Mouse (Mus musculus) limb, embryonic 14.5 days (tissue): Measurements from ENCODE around the gene Slc23a2. TPM values are rescaled to one million over a fixed set of nuclear protein-coding genes. Genes with fewer than 3 reads are reported as not detected.

Source experiments
- ATAC-seq: fragments of 200-750 bp; cut with Nextera tagmentation; 2 replicates; pipeline ENCODE4 v1.8.0; 2017; ENCODE audit warnings: low read depth, moderate number of reproducible peaks, moderate TSS enrichment; ENCODE audit not compliant: low FRiP score
- DNase-seq: peaks from one replicate; pipeline ENCODE4 v3.0.0-alpha.2; 2015; ENCODE audit warnings: low spot score
- H3K27ac ChIP-seq: fragments of 300-500 bp; sonication (generic); replicated peaks from 2 replicates; pipeline ENCODE4 v1.5.1; 2014; ENCODE audit warnings: low read depth, mild to moderate bottlenecking, low read length, moderate library complexity, mixed read lengths
- H3K27me3 ChIP-seq: fragments of 300-500 bp; sonication (generic); 2 replicates; pipeline ENCODE4 v1.6.1; 2014; ENCODE audit warnings: low read length, mixed read lengths; ENCODE audit not compliant: control insufficient read depth, insufficient read depth
- H3K36me3 ChIP-seq: fragments of 300-500 bp; sonication (generic); 2 replicates; pipeline ENCODE4 v1.6.1; 2014; ENCODE audit warnings: mild to moderate bottlenecking, low read length, moderate library complexity, mixed read lengths; ENCODE audit not compliant: control insufficient read depth, insufficient read depth
- H3K4me1 ChIP-seq: fragments of 300-500 bp; sonication (generic); 2 replicates; pipeline ENCODE4 v1.6.1; 2014; ENCODE audit warnings: antibody characterized with exemption, low read length, mixed read lengths; ENCODE audit not compliant: control insufficient read depth, insufficient read depth
- H3K4me2 ChIP-seq: fragments of 300-500 bp; sonication (generic); replicated peaks from 2 replicates; pipeline ENCODE4 v1.6.1; 2014; ENCODE audit warnings: low read depth, mild to moderate bottlenecking, low read length, moderate library complexity; ENCODE audit not compliant: severe bottlenecking
- H3K4me3 ChIP-seq: fragments of 300-500 bp; sonication (generic); replicated peaks from 2 replicates; pipeline ENCODE4 v1.5.1; 2014; ENCODE audit warnings: low read length
- H3K9ac ChIP-seq: fragments of 300-500 bp; sonication (generic); 2 replicates; pipeline ENCODE4 v1.6.1; 2014; ENCODE audit warnings: mild to moderate bottlenecking, low read depth, low read length, moderate library complexity; ENCODE audit not compliant: severe bottlenecking
- H3K9me3 ChIP-seq: fragments of 300-500 bp; sonication (generic); 2 replicates; pipeline ENCODE4 v1.6.1; 2016; ENCODE audit warnings: low read length; ENCODE audit not compliant: control insufficient read depth
- POLR2A ChIP-seq: fragments of 200-500 bp; IDR thresholded peaks from 2 replicates; pipeline ENCODE4 v1.8.0; 2012; ENCODE audit warnings: inconsistent platforms, mild to moderate bottlenecking, moderate library complexity, borderline replicate concordance; ENCODE audit not compliant: insufficient read depth, insufficient read length; ENCODE audit errors: extremely low read depth
- WGBS: fragments of 180-500 bp; shearing (Covaris S2); extraction: QIAGEN DNeasy Blood & Tissue Kit; methylation state at CpG from one replicate; pipeline ENCODE4 v1.1.7; 2014; 5-methylcytosine and 5-hydroxymethylcytosine counted together
- polyA plus RNA-seq, 2 experiments: library from polyadenylated mRNA; depleted of rRNA in 1 of 2; stranded (reverse) in 1 of 2; unstranded in 1 of 2; fragments of >200 nt; fragmentation: Nextera tagmentation in 1 of 2; extraction: Ambion mirVana in 1 of 2; gene quantifications; 2 replicates each; pipeline versions ENCODE4 v1.2.1 to v1.2.3; 2012 to 2014

The Slc23a2 gene
- polyA plus RNA-seq, 2 experiments, result 15.6 to 17.6 TPM

DNA sequence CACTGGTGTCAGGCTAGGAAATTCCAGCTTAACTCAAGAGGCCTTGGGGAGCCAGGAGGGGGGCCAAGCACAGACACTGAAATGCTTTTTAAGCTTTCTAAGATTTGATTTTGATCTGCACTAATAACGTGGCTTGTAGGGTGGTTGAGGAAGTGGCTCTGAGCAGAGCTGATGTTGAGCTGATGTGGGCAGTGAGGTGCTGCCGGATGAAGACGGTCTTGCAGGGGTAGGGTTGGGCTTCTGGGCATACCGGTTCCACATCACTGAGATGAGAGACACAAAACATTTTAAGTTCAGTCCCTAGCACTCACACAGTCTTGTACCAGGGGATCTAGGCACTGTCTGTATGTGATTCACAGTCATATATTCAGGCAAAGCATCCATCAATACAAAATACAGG lies 46.5 kb downstream of the Slc23a2 start:
- no peak overlapping the region for H3K4me2 ChIP-seq
- no peak overlapping the region for H3K9ac ChIP-seq
- no peak overlapping the region for H3K27ac ChIP-seq
- no peaks in the 10 kb centered on the region for H3K9me3 ChIP-seq
- ATAC-seq (no peak), DNase-seq (no peak)
- H3K36me3 ChIP-seq, result peaks cover 11% of the 10 kb centered on the region
- no peak overlapping the region for H3K4me3 ChIP-seq
- no peak for TF ChIP-seq POLR2A
- no peaks in the 10 kb centered on the region for H3K27me3 ChIP-seq
- H3K4me1 ChIP-seq, result peaks cover 8% of the 10 kb centered on the region; the same call in 1 of the 2 replicates
- WGBS, result 90% methylated on average over 4 of the region's 4 CpGs

DNA sequence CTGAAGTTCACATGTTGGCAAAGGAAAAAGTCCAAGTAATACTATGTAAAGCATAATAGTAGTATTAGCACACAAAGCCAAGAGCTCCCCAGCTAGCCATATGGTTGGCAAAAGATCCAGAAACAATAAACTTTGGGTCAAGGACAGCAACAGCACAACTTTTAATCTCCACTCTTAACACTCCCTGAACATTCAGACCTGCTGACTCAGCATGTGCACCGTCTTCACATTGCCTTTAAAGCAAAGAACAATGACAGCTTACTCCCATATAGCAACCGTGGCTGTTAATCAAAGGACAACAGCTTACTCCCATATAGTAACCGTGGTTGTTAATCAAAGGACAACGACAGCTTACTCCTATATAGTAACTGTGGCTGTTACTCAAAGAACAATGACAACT lies 48.3 kb downstream of the Slc23a2 start:
- DNase-seq, result no peak
- Histone ChIP-seq H3K36me3 (peaks cover 19% of the 10 kb centered on the region), H3K4me2 (no peak overlapping the region), H3K4me3 (no peak overlapping the region), H3K27ac (no peak overlapping the region), H3K9me3 (no peaks in the 10 kb centered on the region), H3K9ac (no peak overlapping the region), H3K27me3 (no peaks in the 10 kb centered on the region), H3K4me1 (0 out of 2 replicates have a peak, but pooled peaks cover 2% of the 10 kb centered on the region)
- no peak for TF ChIP-seq POLR2A
- WGBS, result 70% methylated on average over 4 of the region's 4 CpGs
- ATAC-seq, result 0 out of 2 replicates have a peak, but pooled peaks have one; percentile 19

DNA sequence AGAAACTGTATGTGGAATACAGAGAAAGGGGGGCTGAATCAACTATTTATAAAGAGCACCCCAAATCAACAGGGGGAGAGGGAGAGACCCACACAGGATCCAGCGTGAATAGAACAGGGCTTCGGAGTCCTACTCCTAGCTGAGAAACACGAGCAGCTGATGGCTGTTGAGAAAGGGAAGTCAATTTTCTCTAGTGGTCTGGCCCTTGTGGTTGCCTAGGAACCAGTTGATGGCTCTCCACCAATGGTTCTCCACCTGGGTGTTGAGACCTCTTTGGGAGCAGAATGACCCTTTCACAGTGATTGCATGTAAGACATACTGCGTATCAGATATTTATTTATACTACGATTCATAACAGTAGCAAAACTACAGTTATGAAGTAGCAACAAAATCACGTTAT lies 49.1 kb downstream of the Slc23a2 start:
- no peak for DNase-seq
- 90% methylated on average over 6 of the region's 6 CpGs for WGBS
- Histone ChIP-seq H3K4me3 (no peak overlapping the region), H3K27ac (no peak overlapping the region), H3K4me2 (no peak overlapping the region), H3K27me3 (no peaks in the 10 kb centered on the region), H3K36me3 (peaks cover 19% of the 10 kb centered on the region), H3K4me1 (0 out of 2 replicates have a peak, but pooled peaks cover 2% of the 10 kb centered on the region), H3K9ac (no peak overlapping the region), H3K9me3 (no peaks in the 10 kb centered on the region)
- no peak for TF ChIP-seq POLR2A
- ATAC-seq, result no peak

DNA sequence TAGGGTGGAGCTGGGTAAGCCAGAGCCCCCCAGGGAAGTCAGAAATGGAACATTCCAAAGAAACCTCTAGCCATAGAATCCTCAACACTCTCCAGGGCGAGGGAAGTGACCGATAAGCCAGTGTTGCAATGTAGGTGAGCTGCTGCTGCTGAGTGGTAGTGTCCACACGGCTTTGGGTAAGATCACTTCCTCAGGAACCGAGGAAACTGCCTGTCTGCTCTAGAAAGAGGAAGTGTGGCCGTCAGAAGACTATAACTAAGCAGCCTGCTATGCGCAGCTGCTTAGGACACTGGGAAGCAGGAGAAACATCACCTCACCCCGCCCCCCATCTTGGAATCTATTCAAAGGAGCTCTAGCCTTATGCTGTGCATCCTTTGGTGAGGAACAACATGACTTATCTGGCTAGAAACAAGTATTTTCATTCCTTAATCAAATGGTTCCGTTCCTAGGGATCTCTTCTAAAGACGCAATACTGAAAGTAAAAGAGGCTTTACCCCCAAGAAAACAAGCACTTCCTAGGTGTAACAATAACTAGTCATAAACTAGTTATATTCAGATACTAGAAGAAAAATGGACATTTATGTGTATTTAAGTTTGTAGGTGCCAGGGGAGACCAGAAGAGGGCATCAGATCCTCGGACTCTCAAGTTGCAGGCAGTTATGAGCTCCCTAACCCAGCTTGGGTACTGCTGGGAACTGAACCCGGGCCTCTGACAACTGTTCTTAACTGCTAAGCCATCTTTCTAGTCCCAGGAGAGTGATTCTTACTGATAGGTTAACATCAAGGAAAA lies 50.3 kb downstream of the Slc23a2 start:
- no peak for TF ChIP-seq POLR2A
- H3K27ac ChIP-seq, result no peak overlapping the region
- 89% methylated on average over 11 of the region's 11 CpGs for WGBS

DNA sequence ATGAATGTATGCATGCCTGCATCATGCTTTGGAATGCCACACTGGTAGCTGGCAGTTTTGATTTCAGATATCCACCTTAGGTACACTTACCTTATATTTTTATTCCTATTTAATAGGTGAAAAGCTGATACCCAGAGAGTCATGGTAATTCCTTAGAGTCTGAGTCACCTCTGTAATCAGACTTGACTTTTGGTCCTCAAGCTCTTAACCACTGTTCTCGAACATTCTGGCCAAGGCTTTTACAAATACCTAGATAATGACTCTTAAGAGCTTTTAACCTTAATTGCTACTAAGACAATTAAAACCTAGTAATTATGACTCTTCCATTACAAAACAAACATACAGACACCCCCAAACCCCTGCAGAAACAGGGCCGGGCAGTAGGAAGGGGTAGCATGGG lies 51.2 kb downstream of the Slc23a2 start:
- Histone ChIP-seq H3K4me1 (0 out of 2 replicates have a peak, but pooled peaks cover 2% of the 10 kb centered on the region), H3K4me2 (no peak overlapping the region), H3K27ac (no peak overlapping the region), H3K4me3 (no peak overlapping the region), H3K9ac (no peak overlapping the region), H3K9me3 (no peaks in the 10 kb centered on the region), H3K36me3 (peaks cover 19% of the 10 kb centered on the region), H3K27me3 (no peaks in the 10 kb centered on the region)
- ATAC-seq, result no peak
- no peak for TF ChIP-seq POLR2A
- no peak for DNase-seq
- WGBS, result 69% methylated on average over 2 of the region's 2 CpGs

More for the DNA sequence above, 50.3 kb downstream of the Slc23a2 start:
- Histone ChIP-seq H3K9me3 (no peaks in the 10 kb centered on the region), H3K4me3 (no peak overlapping the region), H3K4me1 (0 out of 2 replicates have a peak, but pooled peaks cover 2% of the 10 kb centered on the region), H3K4me2 (no peak overlapping the region), H3K9ac (no peak overlapping the region), H3K27me3 (no peaks in the 10 kb centered on the region), H3K36me3 (peaks cover 19% of the 10 kb centered on the region)
- ATAC-seq (no peak), DNase-seq (no peak)
